Mouse (Mus musculus) lung, embryonic 16.5 days (tissue): ENCODE measurements around the gene Tmem254c. TPM values are rescaled to one million over a fixed set of nuclear protein-coding genes. Genes with fewer than 3 reads are reported as not detected.

Experiments used
- polyA plus RNA-seq: library from polyadenylated mRNA; unstranded; fragments of >200 nt; fragmentation: Nextera tagmentation; extraction: Ambion mirVana; gene quantifications from 2 replicates; pipeline ENCODE4 v1.2.1, GENCODE M21; 2015

Gene Tmem254c
- polyA plus RNA-seq, 1 experiment from 2014 or later: 50.5 TPM

Other genes starting within 250 kb of the Tmem254c start
- 32.0 and 34.2 TPM in 2 replicates for gene Anxa11, start 225.2 kb downstream of the Tmem254c start, polyA plus RNA-seq
- 5.3 and 10.5 TPM in 2 replicates for gene Plac9a, start 164.3 kb downstream of the Tmem254c start, polyA plus RNA-seq
- 4.2 and 5.2 TPM in 2 replicates for gene Tmem254a, start 139.7 kb downstream of the Tmem254c start, polyA plus RNA-seq
- 0.09 TPM in 1 of 2 replicates, not detected in the other for gene Cphx1, start 129.1 kb downstream of the Tmem254c start, polyA plus RNA-seq
- 1.0 TPM in 2 replicates for gene Duxbl1, start 88.8 kb downstream of the Tmem254c start, polyA plus RNA-seq
- 101 and 114 TPM in 2 replicates for gene Gm9780, start 24.6 kb downstream of the Tmem254c start, polyA plus RNA-seq
- gene Cphx2, start 14.2 kb upstream of the Tmem254c start, polyA plus RNA-seq: not detected in 2 replicates
- not detected in 2 replicates for gene Cphx3, start 14.9 kb upstream of the Tmem254c start, polyA plus RNA-seq
- 1.3 TPM in 1 of 2 replicates, not detected in the other for gene Duxbl2, start 51.0 kb upstream of the Tmem254c start, polyA plus RNA-seq
- 88.7 and 100 TPM in 2 replicates for gene Plac9b, start 115.1 kb upstream of the Tmem254c start, polyA plus RNA-seq
- gene Tmem254b, start 139.7 kb upstream of the Tmem254c start, polyA plus RNA-seq: 33.1 and 46.1 TPM in 2 replicates
- gene Duxbl3, start 190.6 kb upstream of the Tmem254c start, polyA plus RNA-seq: 0.59 and 1.7 TPM in 2 replicates